Mouse (Mus musculus) cerebellum, postnatal 4 days (tissue): Measurements from ENCODE around the gene Pprc1.

Source experiments
- DNase-seq, 2 experiments: peaks; one replicate each; pipeline ENCODE4 v3.0.0; 2022; ENCODE audit warnings: low spot score in 2 of 2, mixed read lengths in 1 of 2

The Pprc1 gene

GRCm38 (mm10) chr19:46033911-46034310, 10.8 kb upstream of the Pprc1 start:
- no peak for DNase-seq

- DNase-seq, result no peak
Measured at GRCm38 (mm10) chr19:46035971-46036370, 8.7 kb upstream of the Pprc1 start.

GRCm38 (mm10) chr19:46036477-46037242, 8.0 kb upstream of the Pprc1 start:
- DNase-seq, result peak in 1 of 2 experiments; percentile 42

- DNase-seq, result no peak
Measured at GRCm38 (mm10) chr19:46037243-46037924, 7.3 kb upstream of the Pprc1 start.

GRCm38 (mm10) chr19:46037925-46038850, 6.5 kb upstream of the Pprc1 start:
- DNase-seq, result no peak

GRCm38 (mm10) chr19:46038851-46039260, 5.8 kb upstream of the Pprc1 start:
- DNase-seq, result no peak

- peak; percentile 60 to 82 for DNase-seq
Measured at GRCm38 (mm10) chr19:46039478-46039877, 5.2 kb upstream of the Pprc1 start.

- no peak for DNase-seq
Measured at GRCm38 (mm10) chr19:46040149-46040902, 4.4 kb upstream of the Pprc1 start.

GRCm38 (mm10) chr19:46041299-46041932, 3.3 kb upstream of the Pprc1 start:
- DNase-seq, result no peak

GRCm38 (mm10) chr19:46041933-46042475, 2.7 kb upstream of the Pprc1 start:
- peak; percentile 73 to 93 for DNase-seq

GRCm38 (mm10) chr19:46042476-46043011, 2.1 kb upstream of the Pprc1 start:
- peak in 1 of 2 experiments; percentile 45 for DNase-seq

- no peak for DNase-seq
Measured at GRCm38 (mm10) chr19:46043380-46043779, 1.3 kb upstream of the Pprc1 start.

- peak; percentile 55 to 81 for DNase-seq
Measured at GRCm38 (mm10) chr19:46044993-46045695, 458 bp downstream of the Pprc1 start, which contains the start of gene Ldb1. Gene Ldb1 (minus strand): TSS chr19:46045214.

- DNase-seq, result peak in 1 of 2 experiments; percentile 39
Measured at GRCm38 (mm10) chr19:46045696-46046311, 1.1 kb downstream of the Pprc1 start.

GRCm38 (mm10) chr19:46046621-46047025, 1.9 kb downstream of the Pprc1 start:
- DNase-seq, result no peak

- DNase-seq, result no peak
Measured at GRCm38 (mm10) chr19:46047426-46047825, 2.7 kb downstream of the Pprc1 start.

GRCm38 (mm10) chr19:46049129-46049528, 4.4 kb downstream of the Pprc1 start:
- no peak for DNase-seq

- no peak for DNase-seq
Measured at GRCm38 (mm10) chr19:46050462-46050861, 5.8 kb downstream of the Pprc1 start.
